Mouse (Mus musculus): ENCODE measurements around the gene Hdgfl2.

The Hdgfl2 gene

DNA sequence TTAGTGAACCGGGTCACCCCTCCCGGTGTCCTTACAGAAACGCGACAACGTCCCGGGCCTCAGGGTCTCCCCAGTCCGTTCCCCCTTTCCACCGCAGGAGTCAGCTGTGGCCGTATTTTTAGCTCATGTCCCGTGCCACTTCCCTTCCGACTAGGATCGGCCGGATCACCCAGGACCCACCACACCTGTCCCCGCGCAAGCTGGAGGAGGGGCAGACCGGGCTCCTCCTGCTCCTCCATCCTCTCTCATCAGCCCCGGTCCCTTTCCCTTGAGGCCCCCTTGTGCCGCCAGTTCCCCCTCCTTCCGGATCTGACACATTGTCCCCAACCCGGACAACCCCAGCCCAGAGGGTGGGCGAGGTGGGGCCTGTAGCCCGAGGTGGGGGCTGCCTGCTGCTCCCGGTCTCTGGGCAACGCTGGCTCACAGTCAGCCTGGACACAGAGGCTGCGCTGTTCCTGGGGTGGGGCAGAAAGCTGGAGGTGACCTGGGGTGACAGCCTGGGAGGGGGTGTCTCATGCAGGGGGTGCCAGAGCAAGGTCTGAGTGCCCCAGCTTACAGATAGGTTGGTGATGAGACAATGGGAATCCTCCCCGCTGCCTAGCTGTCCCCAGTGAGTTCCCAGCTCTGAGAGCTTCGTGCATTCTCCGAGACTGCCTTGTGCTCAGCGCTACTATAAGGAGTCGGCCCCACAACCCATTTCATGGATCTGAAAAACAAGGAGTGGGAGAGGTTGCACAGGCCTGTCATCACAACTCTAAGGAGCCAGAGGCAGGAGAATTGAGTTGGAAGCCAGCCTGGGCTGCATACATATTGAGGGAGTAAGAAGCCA lies 69.6 kb downstream of the Hdgfl2 start:
- in situ Hi-C loops (cut with MboI; ENCODE audit: low sequenced_read_pairs), result no loop called here

GRCm38 (mm10) chr17:56149897-56150296 lies 70.5 kb downstream of the Hdgfl2 start:
- in situ Hi-C loops (cut with MboI; ENCODE audit: low sequenced_read_pairs), result no loop called here
